Mouse (Mus musculus) G1E (cell line): Measurements from ENCODE around the gene Atp1a3. TPM values are rescaled to one million over a fixed set of nuclear protein-coding genes. Genes with fewer than 3 reads are reported as not detected.
A peak's percentile ranks its signal among the peaks of the same experiment; 100 is the strongest.

Source experiments
- ATAC-seq: 2 replicates; pipeline ENCODE4 v1.8.0; 2016; ENCODE audit warnings: mild to moderate bottlenecking; ENCODE audit not compliant: insufficient number of reproducible peaks, poor library complexity, low FRiP score, severe bottlenecking; ENCODE audit errors: extremely low read depth
- DNase-seq: peaks from one replicate; pipeline ENCODE4 v3.0.0; 2012; ENCODE audit warnings: low spot score
- H3K27me3 ChIP-seq: 2 replicates; pipeline ENCODE4 v1.6.1; 2012; ENCODE audit warnings: mild to moderate bottlenecking, low read length, inconsistent platforms; ENCODE audit not compliant: insufficient read depth
- H3K36me3 ChIP-seq: replicated peaks from 2 replicates; pipeline ENCODE3; 2012; ENCODE audit warnings: mild to moderate bottlenecking, inconsistent platforms
- H3K4me1 ChIP-seq: 2 replicates; pipeline ENCODE4 v1.6.1; 2012; ENCODE audit warnings: low read depth, low read length, inconsistent platforms, mixed read lengths; ENCODE audit not compliant: insufficient read depth
- H3K4me3 ChIP-seq: 2 replicates; pipeline ENCODE4 v1.5.1; 2012; ENCODE audit warnings: low read depth, mild to moderate bottlenecking, inconsistent platforms, low read length, moderate library complexity, mixed read lengths
- H3K9me3 ChIP-seq: replicated peaks from 2 replicates; pipeline ENCODE4 v1.6.1; 2012; ENCODE audit warnings: inconsistent platforms
- CTCF ChIP-seq: IDR thresholded peaks from 2 replicates; pipeline ENCODE4 v1.5.1; 2012; ENCODE audit warnings: low read depth, low read length, inconsistent platforms, mixed read lengths
- GATA1 ChIP-seq: IDR thresholded peaks from 2 replicates; pipeline ENCODE4 v1.6.1; 2012; ENCODE audit warnings: borderline replicate concordance, low read length, inconsistent platforms, mixed read lengths
- GATA2 ChIP-seq: IDR thresholded peaks from 2 replicates; pipeline ENCODE4 v1.6.1; 2012; ENCODE audit warnings: low read depth, low read length, inconsistent platforms, borderline replicate concordance
- POLR2AphosphoS5 ChIP-seq: IDR thresholded peaks from 2 replicates; pipeline ENCODE4 v1.6.1; 2012; ENCODE audit warnings: low read depth, low read length, inconsistent platforms; ENCODE audit not compliant: insufficient replicate concordance
- TAL1 ChIP-seq: conservative IDR thresholded peaks from 2 replicates; pipeline ENCODE4 v1.6.1; 2012; ENCODE audit warnings: low read depth, low read length, inconsistent platforms, mixed read lengths
- polyA plus RNA-seq: library from polyadenylated mRNA; stranded (reverse); fragments of >175 nt; gene quantifications from 2 replicates; pipeline ENCODE4 v1.2.3, GENCODE M21; 2012
- total RNA-seq, 2 experiments: library from RNA; stranded (forward) in 1 of 2; stranded (reverse) in 1 of 2; fragments of 200-1000 nt in 1 of 2; fragments of >200 nt in 1 of 2; fragmentation: Nextera tagmentation in 1 of 2; gene quantifications; 2 replicates each; pipeline ENCODE4 v1.2.3; 2014 to 2017

The Atp1a3 gene
- total and polyA plus RNA-seq, 3 experiments = 0.04 to 0.11 TPM; not detected in 1

- Histone ChIP-seq H3K36me3 (peaks cover 24% of the 10 kb centered on the region), H3K4me1 (peaks cover 42% of the 10 kb centered on the region), H3K9me3 (no peaks in the 10 kb centered on the region), H3K27me3 (peaks cover 2% of the 10 kb centered on the region; the same call in 1 of the 2 replicates), H3K4me3 (no peak overlapping the region)
- no peak for TF ChIP-seq POLR2AphosphoS5
- TF ChIP-seq CTCF = no peak
- no peak for TF ChIP-seq GATA1
- no peak for TF ChIP-seq GATA2
- no peak for TF ChIP-seq TAL1
- ATAC-seq (no peak), DNase-seq (no peak)
Observed at GRCm38 (mm10) chr7:24970341-24970740, 35.4 kb downstream of the Atp1a3 start.

DNA sequence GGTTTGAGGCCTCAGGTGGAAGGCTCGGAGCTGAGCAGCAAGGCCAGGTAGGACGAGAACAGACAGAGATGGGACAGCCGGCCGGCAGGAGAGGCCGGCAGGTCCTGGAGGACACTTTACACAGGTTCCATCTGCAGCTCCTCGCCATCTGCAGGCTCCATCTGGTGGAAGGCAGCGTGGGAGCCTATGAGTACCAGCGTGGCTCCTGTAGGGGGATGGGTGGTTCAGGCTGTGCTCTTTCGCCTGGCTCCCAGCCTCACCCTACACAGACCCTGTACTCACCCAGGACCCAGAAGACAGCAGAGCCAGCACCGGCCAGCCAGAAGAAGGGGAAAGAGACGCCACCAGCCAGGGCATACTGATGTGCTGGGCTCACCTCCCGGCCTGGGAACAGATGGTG is 36.0 kb downstream of the Atp1a3 start:
- ATAC-seq (no peak), DNase-seq (no peak)
- Histone ChIP-seq H3K36me3 (peaks cover 24% of the 10 kb centered on the region), H3K9me3 (no peaks in the 10 kb centered on the region), H3K27me3 (peaks cover 2% of the 10 kb centered on the region; the same call in 1 of the 2 replicates), H3K4me1 (peaks cover 37% of the 10 kb centered on the region), H3K4me3 (no peak overlapping the region)
- TF ChIP-seq GATA1 (no peak), TAL1 (no peak), CTCF (no peak), POLR2AphosphoS5 (no peak), GATA2 (no peak)

GRCm38 (mm10) chr7:24968463-24968862 is 37.3 kb downstream of the Atp1a3 start:
- Histone ChIP-seq H3K9me3 (no peaks in the 10 kb centered on the region), H3K4me1 (peaks cover 30% of the 10 kb centered on the region), H3K4me3 (no peak overlapping the region), H3K36me3 (peaks cover 24% of the 10 kb centered on the region), H3K27me3 (peaks cover 2% of the 10 kb centered on the region; the same call in 1 of the 2 replicates)
- no peak for TF ChIP-seq POLR2AphosphoS5
- TF ChIP-seq CTCF = no peak
- TF ChIP-seq TAL1 = no peak
- TF ChIP-seq GATA1 = no peak
- TF ChIP-seq GATA2 = no peak
- ATAC-seq (no peak), DNase-seq (no peak)

DNA sequence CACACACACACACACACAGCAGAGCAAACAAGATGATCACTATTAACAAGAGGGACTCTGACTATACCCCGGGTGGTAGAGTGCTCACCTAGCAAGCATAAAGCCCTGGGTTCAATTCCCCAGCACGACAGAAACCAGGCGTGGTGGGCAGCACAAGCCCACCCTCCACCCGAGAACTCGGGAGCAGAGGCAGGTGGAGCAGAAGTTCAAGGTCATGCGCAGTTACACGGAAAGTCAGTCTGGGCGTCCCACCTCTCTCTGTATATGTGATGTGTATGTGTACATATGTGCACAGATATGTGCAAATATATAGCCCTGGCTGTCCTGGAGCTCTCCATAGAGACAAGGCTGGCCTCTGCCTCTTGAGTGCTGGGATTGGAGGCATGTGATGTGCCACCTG is 37.8 kb downstream of the Atp1a3 start:
- TF ChIP-seq CTCF (no peak), POLR2AphosphoS5 (no peak), GATA2 (no peak), TAL1 (no peak), GATA1 (no peak)
- H3K36me3 ChIP-seq = peaks cover 24% of the 10 kb centered on the region
- H3K27me3 ChIP-seq = peaks cover 2% of the 10 kb centered on the region; the same call in 1 of the 2 replicates
- no peak for DNase-seq
- H3K9me3 ChIP-seq = no peaks in the 10 kb centered on the region
- ATAC-seq = no peak
- peaks cover 25% of the 10 kb centered on the region for H3K4me1 ChIP-seq
- no peak overlapping the region for H3K4me3 ChIP-seq

GRCm38 (mm10) chr7:24964897-24965535 is 40.7 kb downstream of the Atp1a3 start:
- ATAC-seq (no peak), DNase-seq (peak; percentile 61)
- TF ChIP-seq TAL1 = no peak
- peak; percentile 42; the same call in 1 of the 2 replicates for TF ChIP-seq CTCF
- Histone ChIP-seq H3K4me3 (no peak overlapping the region), H3K36me3 (peaks cover 13% of the 10 kb centered on the region), H3K27me3 (peaks cover 2% of the 10 kb centered on the region; the same call in 1 of the 2 replicates), H3K9me3 (no peaks in the 10 kb centered on the region), H3K4me1 (peaks cover 2% of the 10 kb centered on the region; the same call in 1 of the 2 replicates)

DNA sequence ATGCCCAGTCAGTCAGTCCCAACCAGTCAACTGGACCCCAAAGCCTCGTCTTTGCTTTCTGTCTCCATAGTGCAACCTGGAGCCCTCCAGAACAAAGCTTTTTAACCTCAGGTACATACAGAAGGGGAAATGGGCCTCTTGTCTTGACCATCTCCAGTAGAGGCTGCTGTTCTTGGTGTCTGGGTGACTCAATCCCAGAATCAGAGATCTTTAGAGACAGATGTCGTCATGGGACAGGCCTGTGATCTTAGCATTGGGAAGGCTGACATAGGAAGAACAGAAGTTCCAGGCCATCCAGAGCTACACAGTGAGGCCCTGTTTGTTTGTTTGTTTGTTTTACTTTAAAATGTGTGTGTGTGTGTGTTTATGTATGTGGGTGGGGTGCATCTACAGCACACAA is 41.5 kb downstream of the Atp1a3 start:
- no peaks in the 10 kb centered on the region for H3K9me3 ChIP-seq
- TF ChIP-seq TAL1 (no peak), GATA1 (no peak), CTCF (no peak), GATA2 (no peak), POLR2AphosphoS5 (no peak)
- DNase-seq (no peak), ATAC-seq (no peak)
- H3K27me3 ChIP-seq = peaks cover 2% of the 10 kb centered on the region; the same call in 1 of the 2 replicates
- peaks cover 7% of the 10 kb centered on the region for H3K36me3 ChIP-seq
- H3K4me3 ChIP-seq = no peak overlapping the region
- no peaks in the 10 kb centered on the region; the same call in 1 of the 2 replicates for H3K4me1 ChIP-seq
